Mouse (Mus musculus) liver, embryonic 13.5 days (tissue): ENCODE measurements around the gene Cmklr1. TPM values are rescaled to one million over a fixed set of nuclear protein-coding genes. Genes with fewer than 3 reads are reported as not detected.

Experiments used
- ATAC-seq: fragments of 200-750 bp; cut with Nextera tagmentation; 2 replicates; pipeline ENCODE4 v1.8.0; 2017; ENCODE audit warnings: low read depth, mild to moderate bottlenecking, moderate number of reproducible peaks, moderate library complexity
- DNase-seq: peaks from one replicate; pipeline ENCODE4 v3.0.0; 2022
- H3K27ac ChIP-seq: fragments of 300-500 bp; sonication (generic); 2 replicates; pipeline ENCODE4 v1.5.1; 2015; ENCODE audit warnings: moderate library complexity, mild to moderate bottlenecking, inconsistent platforms
- H3K27me3 ChIP-seq: fragments of 300-500 bp; sonication (generic); 2 replicates; pipeline ENCODE4 v1.6.1; 2015; ENCODE audit warnings: mild to moderate bottlenecking, inconsistent platforms
- H3K36me3 ChIP-seq: fragments of 300-500 bp; sonication (generic); 2 replicates; pipeline ENCODE4 v1.6.1; 2015; ENCODE audit warnings: mild to moderate bottlenecking, inconsistent platforms
- H3K4me1 ChIP-seq: fragments of 300-500 bp; sonication (generic); replicated peaks from 2 replicates; pipeline ENCODE4 v1.6.1; 2015; ENCODE audit warnings: inconsistent platforms
- H3K4me2 ChIP-seq: fragments of 300-500 bp; sonication (generic); 2 replicates; pipeline ENCODE4 v1.6.1; 2015; ENCODE audit warnings: inconsistent platforms, mild to moderate bottlenecking, moderate library complexity
- H3K4me3 ChIP-seq: fragments of 300-500 bp; sonication (generic); replicated peaks from 2 replicates; pipeline ENCODE4 v1.5.1; 2015; ENCODE audit warnings: mild to moderate bottlenecking, inconsistent platforms
- H3K9ac ChIP-seq: fragments of 300-500 bp; sonication (generic); 2 replicates; pipeline ENCODE4 v1.6.1; 2015; ENCODE audit warnings: mild to moderate bottlenecking, inconsistent platforms
- H3K9me3 ChIP-seq: fragments of 300-500 bp; sonication (generic); replicated peaks from 2 replicates; pipeline ENCODE4 v1.6.1; 2016; ENCODE audit warnings: inconsistent platforms
- WGBS: fragments of 180-500 bp; shearing (Covaris S2); methylation state at CpG from one replicate; pipeline ENCODE4 v1.1.7; 2015; ENCODE audit not compliant: insufficient replicate concordance; 5-methylcytosine and 5-hydroxymethylcytosine counted together
- polyA plus RNA-seq: library from polyadenylated mRNA; unstranded; fragments of >200 nt; fragmentation: Nextera tagmentation; extraction: Ambion mirVana; gene quantifications from 2 replicates; pipeline ENCODE4 v1.2.1, GENCODE M21; 2015

Gene Cmklr1
- polyA plus RNA-seq, 1 experiment from 2014 or later: 1.8 TPM

- no peaks in the 10 kb centered on the region for H3K36me3 ChIP-seq
- H3K9me3 ChIP-seq: no peaks in the 10 kb centered on the region
- no peak overlapping the region for H3K27ac ChIP-seq
- H3K4me1 ChIP-seq: 0 out of 2 replicates have a peak, but pooled peaks cover 2% of the 10 kb centered on the region
- H3K4me3 ChIP-seq: no peak overlapping the region
- WGBS: 35% methylated on average over 13 of the region's 13 CpGs
- ATAC-seq: no peak
- H3K9ac ChIP-seq: no peak overlapping the region
- no peak overlapping the region for H3K4me2 ChIP-seq
- no peaks in the 10 kb centered on the region; the same call in 1 of the 2 replicates for H3K27me3 ChIP-seq
- DNase-seq: no peak
Observed at GRCm38 (mm10) chr5:113634024-113634651, 16.1 kb downstream of the Cmklr1 start.

- H3K9ac ChIP-seq: no peak overlapping the region
- no peak overlapping the region for H3K27ac ChIP-seq
- H3K36me3 ChIP-seq: no peaks in the 10 kb centered on the region
- no peaks in the 10 kb centered on the region for H3K9me3 ChIP-seq
- 0 out of 2 replicates have a peak, but pooled peaks cover 2% of the 10 kb centered on the region for H3K4me1 ChIP-seq
- ATAC-seq (no peak), DNase-seq (no peak)
- H3K27me3 ChIP-seq: no peaks in the 10 kb centered on the region; the same call in 1 of the 2 replicates
- 51% methylated on average over 9 of the region's 9 CpGs for WGBS
- H3K4me3 ChIP-seq: no peak overlapping the region
- H3K4me2 ChIP-seq: no peak overlapping the region
Observed at GRCm38 (mm10) chr5:113633037-113633714, 17.1 kb downstream of the Cmklr1 start.

- H3K27ac ChIP-seq: no peak overlapping the region
- WGBS: 47% methylated on average over 10 of the region's 10 CpGs
- H3K36me3 ChIP-seq: no peaks in the 10 kb centered on the region
- ATAC-seq (no peak), DNase-seq (no peak)
- H3K4me3 ChIP-seq: no peak overlapping the region
- H3K4me2 ChIP-seq: no peak overlapping the region
- no peak overlapping the region for H3K9ac ChIP-seq
- H3K9me3 ChIP-seq: no peaks in the 10 kb centered on the region
- peaks cover 3% of the 10 kb centered on the region; the same call in 1 of the 2 replicates for H3K27me3 ChIP-seq
- H3K4me1 ChIP-seq: 0 out of 2 replicates have a peak, but pooled peaks cover 2% of the 10 kb centered on the region
Observed at GRCm38 (mm10) chr5:113630116-113630515, 20.1 kb downstream of the Cmklr1 start.

- 52% methylated on average over 3 of the region's 3 CpGs for WGBS
- DNase-seq: no peak
Observed at GRCm38 (mm10) chr5:113629248-113629647, 21.0 kb downstream of the Cmklr1 start.

GRCm38 (mm10) chr5:113627820-113628437 is 22.3 kb downstream of the Cmklr1 start:
- Histone ChIP-seq H3K27me3 (peaks cover 3% of the 10 kb centered on the region; the same call in 1 of the 2 replicates), H3K4me3 (no peak overlapping the region), H3K36me3 (no peaks in the 10 kb centered on the region), H3K9me3 (no peaks in the 10 kb centered on the region), H3K9ac (no peak overlapping the region), H3K27ac (no peak overlapping the region), H3K4me2 (no peak overlapping the region), H3K4me1 (no peaks in the 10 kb centered on the region)
- 30% methylated on average over 11 of the region's 11 CpGs for WGBS
- DNase-seq (no peak), ATAC-seq (no peak)

More at GRCm38 (mm10) chr5:113629248-113629647, 21.0 kb downstream of the Cmklr1 start:
- Histone ChIP-seq H3K27ac (no peak overlapping the region), H3K36me3 (no peaks in the 10 kb centered on the region), H3K27me3 (peaks cover 3% of the 10 kb centered on the region; the same call in 1 of the 2 replicates), H3K4me2 (no peak overlapping the region), H3K4me3 (no peak overlapping the region), H3K9ac (no peak overlapping the region), H3K4me1 (0 out of 2 replicates have a peak, but pooled peaks cover under 1% of the 10 kb centered on the region), H3K9me3 (no peaks in the 10 kb centered on the region)
- ATAC-seq: no peak

GRCm38 (mm10) chr5:113626991-113627390 is 23.2 kb downstream of the Cmklr1 start:
- no peaks in the 10 kb centered on the region for H3K4me1 ChIP-seq
- no peaks in the 10 kb centered on the region for H3K36me3 ChIP-seq
- H3K9me3 ChIP-seq: no peaks in the 10 kb centered on the region
- DNase-seq: no peak
- 83% methylated on average over 5 of the region's 5 CpGs for WGBS
- no peak for ATAC-seq
- H3K27me3 ChIP-seq: peaks cover 3% of the 10 kb centered on the region; the same call in 1 of the 2 replicates
- H3K9ac ChIP-seq: no peak overlapping the region
- no peak overlapping the region for H3K4me2 ChIP-seq
- no peak overlapping the region for H3K4me3 ChIP-seq
- H3K27ac ChIP-seq: no peak overlapping the region

GRCm38 (mm10) chr5:113626352-113626751 is 23.9 kb downstream of the Cmklr1 start:
- DNase-seq: no peak
- H3K27me3 ChIP-seq: peaks cover 3% of the 10 kb centered on the region; the same call in 1 of the 2 replicates
- H3K4me2 ChIP-seq: no peak overlapping the region
- no peaks in the 10 kb centered on the region for H3K36me3 ChIP-seq
- no peaks in the 10 kb centered on the region for H3K4me1 ChIP-seq
- no peak overlapping the region for H3K4me3 ChIP-seq
- no peak overlapping the region for H3K9ac ChIP-seq
- WGBS: 59% methylated on average over 8 of the region's 8 CpGs
- H3K9me3 ChIP-seq: no peaks in the 10 kb centered on the region
- no peak overlapping the region for H3K27ac ChIP-seq
- no peak for ATAC-seq

GRCm38 (mm10) chr5:113625068-113625467 is 25.2 kb downstream of the Cmklr1 start:
- ATAC-seq: no peak
- WGBS: 54% methylated on average over 4 of the region's 4 CpGs
- H3K27me3 ChIP-seq: 0 out of 2 replicates have a peak, but pooled peaks cover 3% of the 10 kb centered on the region
- H3K36me3 ChIP-seq: no peaks in the 10 kb centered on the region
- DNase-seq: no peak
- H3K4me3 ChIP-seq: no peak overlapping the region
- H3K27ac ChIP-seq: no peak overlapping the region
- no peaks in the 10 kb centered on the region for H3K9me3 ChIP-seq
- H3K4me1 ChIP-seq: no peaks in the 10 kb centered on the region
- no peak overlapping the region for H3K4me2 ChIP-seq
- no peak overlapping the region for H3K9ac ChIP-seq

- Histone ChIP-seq H3K4me2 (no peak overlapping the region), H3K27ac (no peak overlapping the region), H3K4me3 (no peak overlapping the region), H3K9ac (no peak overlapping the region), H3K4me1 (no peaks in the 10 kb centered on the region), H3K36me3 (no peaks in the 10 kb centered on the region), H3K9me3 (no peaks in the 10 kb centered on the region), H3K27me3 (0 out of 2 replicates have a peak, but pooled peaks cover 3% of the 10 kb centered on the region)
- WGBS: 21% methylated on average over 2 of the region's 2 CpGs
- DNase-seq (no peak), ATAC-seq (no peak)
Observed at GRCm38 (mm10) chr5:113623052-113623451, 27.2 kb downstream of the Cmklr1 start.

- ATAC-seq (no peak), DNase-seq (no peak)
- 16% methylated on average over 7 of the region's 7 CpGs for WGBS
- Histone ChIP-seq H3K9ac (no peak overlapping the region), H3K27ac (no peak overlapping the region), H3K27me3 (no peaks in the 10 kb centered on the region), H3K4me3 (no peak overlapping the region), H3K4me2 (no peak overlapping the region), H3K9me3 (no peaks in the 10 kb centered on the region), H3K36me3 (no peaks in the 10 kb centered on the region), H3K4me1 (no peaks in the 10 kb centered on the region)
Observed at GRCm38 (mm10) chr5:113620999-113621398, 29.2 kb downstream of the Cmklr1 start.

- 71% methylated on average over 16 of the region's 16 CpGs for WGBS
- DNase-seq: no peak
- no peaks in the 10 kb centered on the region for H3K36me3 ChIP-seq
Observed at GRCm38 (mm10) chr5:113620130-113620716, 30.0 kb downstream of the Cmklr1 start.

More at GRCm38 (mm10) chr5:113620130-113620716, 30.0 kb downstream of the Cmklr1 start:
- Histone ChIP-seq H3K9me3 (no peaks in the 10 kb centered on the region), H3K4me1 (no peaks in the 10 kb centered on the region), H3K4me3 (no peak overlapping the region), H3K4me2 (no peak overlapping the region), H3K27me3 (no peaks in the 10 kb centered on the region), H3K27ac (no peak overlapping the region), H3K9ac (no peak overlapping the region)
- ATAC-seq: no peak
